Mouse (Mus musculus) megakaryocyte, embryonic 14.5 days (primary cell): Measurements from ENCODE around the gene Col4a2.

Experiments used
- FLI1 ChIP-seq: IDR thresholded peaks from 2 replicates; pipeline ENCODE4 v1.6.1; 2012; ENCODE audit warnings: low read length, inconsistent platforms, mixed read lengths
- GATA1 ChIP-seq: IDR thresholded peaks from 3 replicates; pipeline ENCODE4 v1.6.1; 2012; ENCODE audit warnings: mixed read lengths, low read length, inconsistent platforms, borderline replicate concordance

GRCm38 (mm10) chr8:11481876-11482275 lies 169.3 kb downstream of the Col4a2 start:
- TF ChIP-seq GATA1 (no peak), FLI1 (no peak)
